Mouse (Mus musculus) right cerebral cortex, adult 18-20 months (tissue): ENCODE results near the gene Flt3.

Source experiments
- DNase-seq: peaks from one replicate; pipeline ENCODE4 v3.0.0; 2022; ENCODE audit warnings: mixed read lengths

The Flt3 gene

GRCm38 (mm10) chr5:147408731-147409130 is 8.4 kb upstream of the Flt3 start:
- DNase-seq, result no peak

DNA sequence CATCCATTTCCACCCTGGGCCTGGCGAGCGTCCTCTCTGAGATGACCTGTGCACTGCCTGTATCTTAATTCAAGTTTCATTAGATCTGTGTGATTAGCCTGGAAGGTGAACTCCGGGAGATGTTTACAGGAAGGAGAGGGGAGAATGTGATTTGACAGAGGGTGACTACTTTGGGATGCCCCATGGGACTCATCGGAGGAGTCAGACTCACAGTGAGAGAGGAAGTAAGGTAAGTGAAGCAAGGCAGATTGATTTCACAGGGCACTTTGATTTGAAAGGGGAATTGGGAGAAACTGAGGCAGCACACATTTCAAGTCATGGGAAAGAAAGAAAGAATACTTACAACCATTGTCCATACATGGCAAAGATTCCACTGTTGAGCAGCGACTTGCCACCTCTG is 5.8 kb upstream of the Flt3 start:
- DNase-seq, result no peak

GRCm38 (mm10) chr5:147402505-147402904 is 2.2 kb upstream of the Flt3 start:
- peak; percentile 58 for DNase-seq

- no peak for DNase-seq
Observed at GRCm38 (mm10) chr5:147401024-147401423, 735 bp upstream of the Flt3 start.

DNA sequence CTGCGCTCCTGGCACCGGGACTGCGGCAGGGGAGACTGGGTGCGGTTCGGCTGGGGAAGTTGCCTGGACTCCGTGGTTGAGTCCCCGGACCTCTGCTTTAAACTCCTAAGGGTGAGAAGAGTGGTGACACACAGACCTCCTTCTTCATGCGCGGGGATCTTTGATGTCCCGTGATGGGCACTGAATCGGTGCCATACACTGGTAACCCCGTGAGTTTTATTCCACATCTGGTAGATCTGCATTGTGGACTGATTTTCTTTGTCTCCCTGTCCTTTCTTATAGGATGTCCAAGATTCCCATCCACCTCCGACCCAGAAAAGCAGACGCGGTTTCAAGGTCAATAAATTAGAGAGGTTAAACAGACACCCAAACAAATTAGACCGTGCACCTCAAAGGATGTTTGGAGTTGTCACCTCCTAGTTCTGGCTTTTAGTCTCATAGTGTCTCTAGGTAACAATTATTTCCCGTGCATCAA is 253 bp upstream of the Flt3 start:
- DNase-seq, result no peak

DNA sequence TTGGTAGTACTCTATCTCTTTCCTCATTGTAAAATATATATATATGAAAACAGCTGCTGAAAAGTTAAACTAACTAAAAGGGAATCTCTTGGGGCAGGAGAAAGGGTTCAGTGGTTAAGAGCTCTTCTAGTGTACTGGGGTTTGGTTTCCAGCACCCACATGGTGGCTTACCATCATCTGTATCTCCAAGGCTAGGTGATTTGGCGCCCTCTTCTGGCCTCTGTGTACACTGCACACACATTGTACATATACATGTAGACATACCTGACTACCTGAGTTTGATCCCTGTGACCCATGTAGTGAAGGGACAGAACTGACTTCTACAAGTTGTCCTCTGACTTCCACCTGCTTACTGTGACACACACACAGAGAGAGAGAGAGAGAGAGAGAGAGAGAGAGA is 5.2 kb downstream of the Flt3 start:
- no peak for DNase-seq

DNA sequence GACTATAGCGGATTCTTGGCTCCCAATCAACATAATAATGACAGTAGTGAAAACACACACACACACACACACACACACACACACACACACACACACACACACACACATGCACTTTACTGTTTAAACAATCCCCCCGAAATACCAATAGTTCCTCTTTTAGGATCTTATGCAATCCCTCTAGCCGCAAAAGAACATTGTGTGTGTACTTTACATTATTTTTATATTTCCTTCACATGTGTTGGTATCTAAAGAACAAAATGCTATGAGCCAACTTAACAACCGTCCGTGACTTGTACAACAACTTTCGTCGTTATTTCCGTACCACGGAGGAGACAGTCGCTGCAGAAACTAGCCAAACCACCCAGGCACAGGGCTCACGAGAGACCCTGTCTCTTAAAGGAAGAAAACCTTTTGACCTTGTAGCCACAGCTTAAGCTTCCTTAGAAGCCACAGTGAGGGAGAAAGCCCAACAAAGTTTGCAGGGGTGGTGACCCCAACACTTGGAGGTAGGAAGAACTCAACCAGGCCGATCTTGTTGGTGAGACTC is 7.5 kb downstream of the Flt3 start:
- no peak for DNase-seq

DNA sequence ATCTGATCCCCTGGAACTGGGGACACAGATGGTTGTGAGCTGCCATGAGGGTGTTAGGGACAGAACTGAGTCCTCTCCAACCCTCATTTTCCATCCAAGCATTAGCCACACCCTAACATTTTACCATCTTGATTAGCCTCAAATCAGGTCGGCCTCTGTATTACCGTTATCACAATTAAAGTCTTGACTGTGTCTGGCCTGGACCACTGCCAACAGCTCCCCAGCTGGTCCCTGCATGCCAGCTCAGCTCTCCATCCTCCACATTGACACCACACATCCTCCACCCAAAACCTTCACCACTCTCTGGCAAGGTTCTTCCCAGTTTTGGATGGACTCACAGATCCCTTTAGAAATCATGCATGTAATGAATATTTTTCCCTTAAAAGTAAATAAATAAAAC is 9.5 kb downstream of the Flt3 start:
- no peak for DNase-seq

GRCm38 (mm10) chr5:147389052-147389451 is 11.2 kb downstream of the Flt3 start:
- no peak for DNase-seq

GRCm38 (mm10) chr5:147388376-147389008 is 11.8 kb downstream of the Flt3 start:
- DNase-seq, result no peak

DNA sequence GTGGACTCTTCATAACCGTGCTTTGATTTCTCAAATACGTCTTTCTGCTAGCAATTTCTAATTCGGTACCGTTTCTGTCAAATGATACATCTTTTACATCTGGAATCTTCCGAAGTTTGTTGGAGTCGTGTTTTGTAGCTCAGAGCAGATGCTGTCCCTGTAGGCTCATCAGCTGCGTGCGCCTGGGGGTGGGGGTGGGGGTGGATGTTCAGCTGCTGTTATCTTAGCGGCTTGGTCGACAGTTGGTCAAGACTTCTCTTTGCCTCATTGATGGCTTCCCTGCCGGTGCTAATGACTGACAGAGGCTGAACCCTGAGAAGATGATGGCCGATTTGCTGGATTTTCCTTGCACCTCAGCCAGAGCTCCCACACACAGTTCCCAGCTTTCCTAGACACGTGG is 13.4 kb downstream of the Flt3 start:
- no peak for DNase-seq

DNA sequence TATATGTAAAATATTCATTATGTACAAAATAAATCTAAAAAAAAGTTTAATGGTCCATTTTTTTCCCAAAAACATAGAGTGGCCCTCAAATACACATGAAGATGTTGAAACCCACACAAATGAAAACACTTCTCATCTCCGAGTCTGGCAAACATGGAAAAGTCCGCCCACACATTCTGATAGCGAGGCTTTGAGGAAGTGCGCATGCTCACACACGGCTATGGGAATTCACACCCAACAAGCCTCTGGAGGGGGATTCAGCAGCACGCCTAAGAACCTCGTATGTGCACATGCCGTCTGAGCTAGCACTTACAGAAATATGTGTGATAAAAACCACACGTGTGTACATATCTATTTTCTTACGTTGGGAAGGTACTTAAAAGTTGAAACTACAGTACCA is 18.9 kb downstream of the Flt3 start:
- DNase-seq, result peak; percentile 42

- DNase-seq, result no peak
Observed at GRCm38 (mm10) chr5:147379481-147379880, 20.8 kb downstream of the Flt3 start.

- DNase-seq, result no peak
Observed at GRCm38 (mm10) chr5:147370276-147370675, 30.0 kb downstream of the Flt3 start.

DNA sequence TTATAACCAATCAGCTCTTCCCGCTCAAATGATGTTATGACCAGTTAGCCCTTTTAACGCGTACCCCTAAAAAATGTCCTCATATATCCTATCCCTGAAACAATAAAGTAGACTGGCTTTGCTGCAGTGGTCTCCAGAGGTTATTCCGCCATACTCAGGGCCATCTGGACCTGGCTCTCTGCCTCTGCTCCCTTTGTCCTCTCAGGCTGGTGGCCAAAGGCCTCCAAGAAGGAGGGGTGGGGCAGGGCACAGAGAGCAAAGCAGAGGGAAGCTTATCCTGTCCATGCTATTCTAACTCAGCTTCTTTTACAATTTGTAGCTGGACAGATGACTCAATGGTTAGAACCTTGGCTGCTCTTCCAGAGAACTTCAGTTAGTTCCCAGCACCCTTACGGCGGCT is 32.1 kb downstream of the Flt3 start:
- no peak for DNase-seq

DNA sequence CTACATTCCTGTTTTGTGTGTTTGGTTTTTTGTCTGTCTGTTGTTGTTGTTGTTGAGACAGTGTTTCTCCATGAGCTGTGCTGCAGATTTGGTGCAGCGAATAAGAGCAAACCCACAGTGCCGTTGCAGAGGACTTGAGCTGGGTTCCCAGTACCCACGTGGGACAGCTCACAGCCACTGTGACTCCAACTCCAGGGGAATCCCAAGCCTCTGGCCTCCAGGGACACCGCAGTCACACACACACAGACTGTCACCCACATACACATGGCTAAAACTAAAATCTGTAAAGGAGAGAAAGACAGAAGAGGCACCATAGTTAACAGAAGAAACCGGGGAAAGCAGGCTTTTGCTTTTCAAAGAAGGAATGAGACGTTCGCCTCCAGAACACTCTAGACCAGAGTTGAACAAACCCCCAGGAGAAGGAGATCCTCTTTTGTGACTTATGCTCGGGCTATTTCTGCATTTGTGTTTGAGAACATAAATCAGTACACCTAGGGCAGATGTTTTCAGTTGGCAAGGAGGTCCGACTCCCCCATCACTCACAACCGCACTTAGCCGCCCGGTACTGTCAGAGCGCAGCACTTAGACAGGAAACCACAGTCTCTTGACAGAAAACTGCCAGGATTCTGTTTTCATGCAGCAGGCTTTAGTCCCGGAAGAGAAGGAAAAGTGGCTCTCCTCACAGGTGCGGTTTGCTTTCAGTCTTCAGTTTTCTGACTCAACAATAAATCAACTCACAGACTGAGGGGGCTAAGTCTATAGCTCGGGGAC is 34.1 kb downstream of the Flt3 start:
- no peak for DNase-seq

DNA sequence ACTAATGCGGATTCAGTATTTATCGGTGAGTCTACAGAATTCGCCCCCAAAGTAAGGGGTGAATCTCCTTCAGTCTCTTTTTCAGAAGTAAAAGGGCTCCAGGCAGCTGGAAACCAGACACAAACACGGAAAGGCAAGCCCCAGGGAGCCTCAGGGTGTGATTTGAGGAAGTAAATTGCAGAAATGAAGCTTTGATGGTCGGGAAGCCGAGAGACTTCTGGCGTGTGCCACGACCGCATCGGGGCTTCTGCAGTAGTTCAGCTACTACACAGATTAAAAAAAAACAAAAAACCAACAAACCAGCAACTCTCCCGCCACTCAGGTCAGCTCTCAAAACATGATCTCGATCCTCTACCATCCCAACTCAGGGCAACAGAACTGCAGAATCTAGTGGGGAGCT is 37.2 kb downstream of the Flt3 start:
- DNase-seq, result no peak

GRCm38 (mm10) chr5:147358481-147358880 is 41.8 kb downstream of the Flt3 start:
- DNase-seq, result no peak

DNA sequence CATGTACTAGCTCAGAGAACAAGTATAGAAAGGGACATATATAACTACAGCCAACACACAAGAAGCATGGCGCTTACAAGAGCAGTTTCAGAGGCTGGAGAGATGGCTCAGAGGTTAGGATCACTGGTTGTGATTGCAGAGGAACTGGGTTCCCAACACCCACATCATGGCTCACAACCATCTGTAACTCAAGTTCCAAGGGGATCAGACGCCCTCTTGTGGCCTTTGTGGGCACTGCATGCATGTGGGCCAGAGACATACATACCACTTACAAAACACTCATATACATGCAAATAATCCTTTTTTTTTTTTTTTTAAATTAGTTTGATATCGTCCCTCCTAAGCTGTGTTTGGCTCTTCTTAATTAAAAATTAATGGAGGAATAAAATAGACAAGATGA is 42.8 kb downstream of the Flt3 start:
- no peak for DNase-seq

DNA sequence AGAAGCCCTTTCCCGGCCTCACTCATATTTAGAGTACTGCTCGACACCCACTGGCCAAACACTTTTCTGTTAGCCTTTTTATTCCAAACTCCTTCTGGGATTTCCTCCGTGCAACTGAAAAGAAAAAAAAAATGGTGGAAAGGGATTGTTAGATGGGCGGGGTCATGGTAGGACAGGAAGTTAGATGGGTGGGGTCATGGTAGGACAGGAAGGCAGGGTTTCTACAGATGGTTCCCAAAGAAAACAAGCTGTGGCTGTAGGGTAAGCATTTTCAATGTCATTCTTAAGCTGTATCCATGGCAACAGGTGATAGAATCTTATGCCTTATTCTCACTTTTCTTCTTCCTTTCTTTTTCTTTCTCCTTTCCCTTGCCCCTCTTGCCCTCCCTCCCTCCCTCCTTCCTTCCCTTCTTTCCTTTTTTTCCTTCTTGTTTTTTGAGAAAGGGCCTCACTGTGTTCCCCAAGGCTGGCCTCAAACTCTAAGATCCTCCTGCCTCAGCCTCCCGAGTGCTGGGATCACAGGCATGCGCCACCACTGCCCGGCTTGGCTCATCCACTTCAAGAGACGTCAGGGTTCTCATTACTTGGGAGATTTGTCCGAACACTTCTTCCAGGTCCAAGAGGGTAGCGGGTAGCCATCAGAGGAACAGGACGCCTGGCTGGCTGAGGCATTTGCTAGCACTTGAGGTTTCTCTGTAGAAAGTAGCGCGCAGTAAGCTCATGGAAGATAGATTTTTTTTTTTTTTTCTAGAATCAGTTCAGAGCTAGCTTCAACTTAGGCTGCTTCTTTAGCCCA is 43.8 kb downstream of the Flt3 start:
- no peak for DNase-seq

DNA sequence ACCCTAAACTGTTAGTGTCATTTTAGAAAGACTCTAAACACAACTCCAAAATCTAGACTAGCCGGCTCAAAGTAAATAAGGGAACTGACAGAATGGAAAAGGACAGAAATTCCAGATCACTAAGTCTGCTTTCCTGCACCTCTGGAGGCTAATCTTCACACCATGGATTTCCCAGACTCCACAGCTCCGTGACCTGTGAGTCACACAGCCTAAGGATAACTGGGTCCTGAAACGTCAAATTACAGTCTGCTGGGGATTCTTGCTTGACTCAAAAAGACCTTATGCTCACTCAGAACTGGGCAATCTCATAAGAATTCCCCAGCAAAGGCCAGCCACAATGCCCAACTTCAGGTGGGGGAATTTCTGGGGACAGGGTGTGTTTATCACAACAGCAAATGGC is 44.5 kb downstream of the Flt3 start:
- no peak for DNase-seq

DNA sequence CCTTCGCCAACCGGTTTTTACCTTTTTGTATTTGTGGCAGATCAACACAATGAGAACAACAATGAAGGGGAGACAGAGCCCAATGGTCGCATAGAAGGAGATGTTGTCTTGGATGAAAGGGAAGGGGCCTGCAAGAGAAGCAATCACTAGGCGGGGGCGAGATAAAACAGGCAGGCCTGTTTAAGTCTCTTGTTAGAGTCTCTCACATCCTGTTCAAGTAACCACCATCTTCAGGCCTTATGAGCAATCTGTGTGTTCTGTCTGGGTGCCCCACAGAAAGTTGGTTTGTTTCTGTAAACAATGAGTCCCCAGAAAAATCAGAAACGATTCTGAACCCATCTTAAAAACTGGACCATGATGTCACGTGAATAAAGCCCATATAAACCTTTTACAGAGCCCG is 45.3 kb downstream of the Flt3 start:
- DNase-seq, result no peak

- DNase-seq, result peak; percentile 75
Observed at GRCm38 (mm10) chr5:147354161-147354780, 46.0 kb downstream of the Flt3 start.
